Mouse (Mus musculus): ENCODE measurements at regions not wholly inside any gene's neighbourhood (a gene's known extent, or its start where the extent isn't known, plus 50 kb on each side); places are given as distances from the start of the nearest gene placed in this dataset.

- TF ChIP-seq CTCF (IDR thresholded peaks at IDR 0.05; ENCODE audit: low read depth, low read length) (no peak), POLR2A (IDR thresholded peaks at IDR 0.05; ENCODE audit: insufficient read depth, low read length) (no peak)
Observed at GRCm38 (mm10) chr5:126217016-126217415, 685.4 kb downstream of the Tmem132b start.

Data from ES-Bruce4 (cell line).